Mouse (Mus musculus) embryonic fibroblast, embryonic 13.5 days (primary cell): ENCODE data around the gene Rabggtb. TPM values are rescaled to one million over a fixed set of nuclear protein-coding genes. Genes with fewer than 3 reads are reported as not detected.

Source experiments
- H3K27ac ChIP-seq: 2 replicates; pipeline ENCODE4 v1.5.1; 2012; ENCODE audit warnings: low read length, control low read depth, inconsistent platforms; ENCODE audit not compliant: insufficient read depth
- H3K4me1 ChIP-seq: 2 replicates; pipeline ENCODE4 v1.6.1; 2011; ENCODE audit warnings: low read length; ENCODE audit not compliant: control insufficient read depth, insufficient read depth
- H3K4me3 ChIP-seq: 2 replicates; pipeline ENCODE4 v1.5.1; 2011; ENCODE audit warnings: mild to moderate bottlenecking, control low read depth, low read length; ENCODE audit not compliant: insufficient read depth
- CTCF ChIP-seq: IDR thresholded peaks from 2 replicates; pipeline ENCODE4 v1.5.1; 2011; ENCODE audit warnings: mild to moderate bottlenecking, control low read depth, low read length, moderate library complexity, borderline replicate concordance; ENCODE audit not compliant: insufficient read depth
- POLR2A ChIP-seq: IDR thresholded peaks from 2 replicates; pipeline ENCODE4 v1.6.1; 2011; ENCODE audit warnings: low read depth, mild to moderate bottlenecking, control low read depth, low read length, moderate library complexity
- polyA plus RNA-seq: library from polyadenylated mRNA; stranded (reverse); fragments of >200 nt; gene quantifications from 2 replicates; pipeline ENCODE4 v1.2.4, GENCODE M21; 2011; ENCODE audit warnings: low read depth; ENCODE audit not compliant: missing spikeins, insufficient read length

The Rabggtb gene
- polyA plus RNA-seq, 1 experiment: 71.9 TPM

GRCm38 (mm10) chr3:153917200-153917599, 4.4 kb upstream of the Rabggtb start:
- Histone ChIP-seq H3K4me1 (peaks cover 4% of the 10 kb centered on the region; the same call in 1 of the 2 replicates), H3K4me3 (no peak overlapping the region), H3K27ac (0 out of 2 replicates have a peak overlapping the region, but pooled peaks have one; percentile 23)
- no peak for TF ChIP-seq POLR2A
- no peak for TF ChIP-seq CTCF

GRCm38 (mm10) chr3:153913510-153914243, 868 bp upstream of the Rabggtb start:
- Histone ChIP-seq H3K27ac (peak overlapping the region; percentile 90), H3K4me3 (no peak overlapping the region), H3K4me1 (peaks cover 8% of the 10 kb centered on the region)
- no peak for TF ChIP-seq CTCF
- TF ChIP-seq POLR2A: no peak

- peak overlapping the region; percentile 100 for H3K4me3 ChIP-seq
- peaks cover 10% of the 10 kb centered on the region for H3K4me1 ChIP-seq
- TF ChIP-seq CTCF: no peak
- no peak for TF ChIP-seq POLR2A
- peak overlapping the region; percentile 85 for H3K27ac ChIP-seq
Observed at GRCm38 (mm10) chr3:153911882-153912440, 848 bp downstream of the Rabggtb start.

- Histone ChIP-seq H3K4me1 (peaks cover 8% of the 10 kb centered on the region; the same call in 1 of the 2 replicates), H3K4me3 (peak overlapping the region; percentile 100), H3K27ac (peak overlapping the region; percentile 85)
- no peak for TF ChIP-seq CTCF
- TF ChIP-seq POLR2A: peak; percentile 2; the same call in 1 of the 2 replicates
Observed at GRCm38 (mm10) chr3:153911197-153911881, 1.5 kb downstream of the Rabggtb start.

GRCm38 (mm10) chr3:153910489-153910888, 2.3 kb downstream of the Rabggtb start:
- TF ChIP-seq POLR2A: no peak
- H3K27ac ChIP-seq: no peak overlapping the region; the same call in 1 of the 2 replicates
- peak overlapping the region; percentile 100 for H3K4me3 ChIP-seq
- H3K4me1 ChIP-seq: peaks cover 8% of the 10 kb centered on the region; the same call in 1 of the 2 replicates

- Histone ChIP-seq H3K4me1 (peaks cover 8% of the 10 kb centered on the region; the same call in 1 of the 2 replicates), H3K4me3 (peak overlapping the region; percentile 26), H3K27ac (no peak overlapping the region)
- TF ChIP-seq CTCF: no peak
- no peak for TF ChIP-seq POLR2A
Observed at GRCm38 (mm10) chr3:153908919-153909318, 3.9 kb downstream of the Rabggtb start.

GRCm38 (mm10) chr3:153906136-153906871, 6.5 kb downstream of the Rabggtb start, which contains the start of gene Msh4:
Gene Msh4 (minus strand): TSS chr3:153906138.
- Histone ChIP-seq H3K4me3 (no peak within 1 kb of the TSS), H3K27ac (no peak within 1 kb of the TSS), H3K4me1 (peaks cover 6% of the 10 kb centered on the region; the same call in 1 of the 2 replicates)
- no peak for TF ChIP-seq CTCF
- TF ChIP-seq POLR2A: no peak

- Histone ChIP-seq H3K4me1 (peaks cover 6% of the 10 kb centered on the region; the same call in 1 of the 2 replicates), H3K4me3 (no peak overlapping the region), H3K27ac (no peak overlapping the region)
- TF ChIP-seq POLR2A (no peak; the same call in 1 of the 2 replicates), CTCF (no peak)
Observed at GRCm38 (mm10) chr3:153905251-153906135, 7.3 kb downstream of the Rabggtb start.

- Histone ChIP-seq H3K4me1 (peaks cover 6% of the 10 kb centered on the region; the same call in 1 of the 2 replicates), H3K27ac (no peak overlapping the region), H3K4me3 (no peak overlapping the region)
- TF ChIP-seq CTCF (peak; percentile 87), POLR2A (no peak; the same call in 1 of the 2 replicates)
Observed at GRCm38 (mm10) chr3:153904586-153904985, 8.2 kb downstream of the Rabggtb start.
